Mouse (Mus musculus) hindbrain, embryonic 11.5 days (tissue): Measurements from ENCODE around the gene Ttc30b. TPM values are rescaled to one million over a fixed set of nuclear protein-coding genes. Genes with fewer than 3 reads are reported as not detected.
"Not testable (repeated sequence)": the region's sequence is repeated elsewhere in the genome, so short reads cannot be mapped to it uniquely, and the experiment has no call there.

Experiments used
- ATAC-seq: fragments of 200-750 bp; cut with Nextera tagmentation; 2 replicates; pipeline ENCODE4 v1.8.0; 2017; ENCODE audit warnings: mild to moderate bottlenecking, moderate TSS enrichment, moderate library complexity; ENCODE audit not compliant: low FRiP score
- DNase-seq: peaks from one replicate; pipeline ENCODE4 v3.0.0-alpha.2; 2015; ENCODE audit warnings: low spot score
- H3K27ac ChIP-seq: fragments of 300-500 bp; sonication (generic); 2 replicates; pipeline ENCODE4 v1.5.1; 2014; ENCODE audit warnings: mild to moderate bottlenecking, low read depth, low read length
- H3K27me3 ChIP-seq: fragments of 300-500 bp; sonication (generic); 2 replicates; pipeline ENCODE4 v1.6.1; 2014; ENCODE audit warnings: mild to moderate bottlenecking, low read length, moderate library complexity, mixed read lengths; ENCODE audit not compliant: control insufficient read depth, insufficient read depth
- H3K36me3 ChIP-seq: fragments of 300-500 bp; sonication (generic); 2 replicates; pipeline ENCODE4 v1.6.1; 2014; ENCODE audit warnings: mild to moderate bottlenecking, low read length, moderate library complexity, mixed read lengths; ENCODE audit not compliant: control insufficient read depth, insufficient read depth
- H3K4me1 ChIP-seq: fragments of 300-500 bp; sonication (generic); replicated peaks from 2 replicates; pipeline ENCODE4 v1.6.1; 2014; ENCODE audit warnings: low read length, mixed read lengths; ENCODE audit not compliant: control insufficient read depth, insufficient read depth
- H3K4me2 ChIP-seq: fragments of 300-500 bp; sonication (generic); replicated peaks from 2 replicates; pipeline ENCODE4 v1.6.1; 2014; ENCODE audit warnings: mild to moderate bottlenecking, low read depth, low read length
- H3K4me3 ChIP-seq: fragments of 300-500 bp; sonication (generic); 2 replicates; pipeline ENCODE4 v1.5.1; 2014; ENCODE audit warnings: low read depth, low read length
- H3K9ac ChIP-seq: fragments of 300-500 bp; sonication (generic); 2 replicates; pipeline ENCODE4 v1.6.1; 2014; ENCODE audit warnings: low read depth, low read length
- H3K9me3 ChIP-seq: fragments of 300-500 bp; sonication (generic); 2 replicates; pipeline ENCODE4 v1.6.1; 2016; ENCODE audit warnings: low read length; ENCODE audit not compliant: control insufficient read depth
- WGBS: fragments of 180-500 bp; shearing (Covaris S2); extraction: QIAGEN DNeasy Blood & Tissue Kit; methylation state at CpG from one replicate; pipeline ENCODE4 v1.1.7; 2014; 5-methylcytosine and 5-hydroxymethylcytosine counted together
- polyA plus RNA-seq: library from polyadenylated mRNA; unstranded; fragments of >200 nt; fragmentation: Nextera tagmentation; extraction: Ambion mirVana; gene quantifications from 2 replicates; pipeline ENCODE4 v1.2.1, GENCODE M21; 2014

Gene Ttc30b
- polyA plus RNA-seq, 1 experiment from 2014 or later: 10.6 TPM

- 15% methylated on average over 15 of the region's 15 CpGs for WGBS
- Histone ChIP-seq H3K27me3 (no peaks in the 10 kb centered on the region; the same call in 1 of the 2 replicates), H3K4me3 (no peak overlapping the region), H3K9ac (no peak overlapping the region), H3K27ac (no peak overlapping the region), H3K36me3 (no peaks in the 10 kb centered on the region), H3K4me2 (peak overlapping the region; percentile 17), H3K4me1 (peaks cover 3% of the 10 kb centered on the region; the same call in 1 of the 2 replicates), H3K9me3 (no peaks in the 10 kb centered on the region)
- ATAC-seq (peak; percentile 43; the same call in 1 of the 2 replicates), DNase-seq (peak; percentile 60)
Measured at GRCm38 (mm10) chr2:75959850-75960365, 21.5 kb upstream of the Ttc30b start.

- no peaks in the 10 kb centered on the region; the same call in 1 of the 2 replicates for H3K27me3 ChIP-seq
- H3K9me3 ChIP-seq: no peaks in the 10 kb centered on the region
- 44% methylated on average over 18 of the region's 18 CpGs for WGBS
- H3K4me1 ChIP-seq: peaks cover 3% of the 10 kb centered on the region; the same call in 1 of the 2 replicates
- H3K4me2 ChIP-seq: peak overlapping the region; percentile 17; the same call in 1 of the 2 replicates
- H3K9ac ChIP-seq: no peak overlapping the region
- no peaks in the 10 kb centered on the region for H3K36me3 ChIP-seq
- H3K4me3 ChIP-seq: no peak overlapping the region
- no peak for ATAC-seq
- DNase-seq: peak; percentile 38
- H3K27ac ChIP-seq: no peak overlapping the region
Measured at GRCm38 (mm10) chr2:75959183-75959849, 20.9 kb upstream of the Ttc30b start.

- no peak overlapping the region for H3K4me2 ChIP-seq
- no peaks in the 10 kb centered on the region for H3K9me3 ChIP-seq
- no peak for ATAC-seq
- no peak overlapping the region for H3K27ac ChIP-seq
- no peaks in the 10 kb centered on the region for H3K27me3 ChIP-seq
- H3K4me1 ChIP-seq: peaks cover 3% of the 10 kb centered on the region; the same call in 1 of the 2 replicates
- no peaks in the 10 kb centered on the region for H3K36me3 ChIP-seq
- H3K4me3 ChIP-seq: no peak overlapping the region
- H3K9ac ChIP-seq: no peak overlapping the region
- 57% methylated on average over 14 of the region's 14 CpGs for WGBS
- no peak for DNase-seq
Measured at GRCm38 (mm10) chr2:75955709-75956108, 17.3 kb upstream of the Ttc30b start.

GRCm38 (mm10) chr2:75953320-75953719 is 14.9 kb upstream of the Ttc30b start:
- Histone ChIP-seq H3K27ac (no peak overlapping the region), H3K4me2 (no peak overlapping the region), H3K4me1 (no peaks in the 10 kb centered on the region), H3K9me3 (no peaks in the 10 kb centered on the region), H3K4me3 (no peak overlapping the region), H3K27me3 (no peaks in the 10 kb centered on the region), H3K9ac (no peak overlapping the region), H3K36me3 (no peaks in the 10 kb centered on the region)
- no peak for ATAC-seq
- no peak for DNase-seq
- 91% methylated on average over 5 of the region's 5 CpGs for WGBS

- ATAC-seq (no peak), DNase-seq (no peak)
- no peak overlapping the region for H3K4me3 ChIP-seq
- H3K36me3 ChIP-seq: no peaks in the 10 kb centered on the region
- no peaks in the 10 kb centered on the region for H3K9me3 ChIP-seq
- H3K27me3 ChIP-seq: no peaks in the 10 kb centered on the region
- H3K9ac ChIP-seq: no peak overlapping the region
- no peak overlapping the region for H3K27ac ChIP-seq
- no peak overlapping the region for H3K4me2 ChIP-seq
- WGBS: 86% methylated on average over 8 of the region's 8 CpGs
- no peaks in the 10 kb centered on the region for H3K4me1 ChIP-seq
Measured at GRCm38 (mm10) chr2:75950685-75951084, 12.3 kb upstream of the Ttc30b start.

GRCm38 (mm10) chr2:75937520-75938116 is 767 bp downstream of the Ttc30b start:
- ATAC-seq: peak; percentile 70
- not testable (repeated sequence) for H3K27me3 ChIP-seq, H3K9me3 ChIP-seq, H3K36me3 ChIP-seq, H3K27ac ChIP-seq, DNase-seq, H3K4me1 ChIP-seq, H3K9ac ChIP-seq
- 69% methylated on average over 14 of the region's 17 CpGs for WGBS
- Histone ChIP-seq H3K4me2 (peak overlapping the region; percentile 37), H3K4me3 (peak overlapping the region; percentile 54)

GRCm38 (mm10) chr2:75936685-75937084 is 1.7 kb downstream of the Ttc30b start:
- H3K4me2 ChIP-seq, H3K9me3 ChIP-seq, DNase-seq, ATAC-seq, H3K4me3 ChIP-seq, H3K4me1 ChIP-seq, H3K27ac ChIP-seq, H3K36me3 ChIP-seq, H3K9ac ChIP-seq, H3K27me3 ChIP-seq: not testable (repeated sequence)
- WGBS: 92% methylated on average over 2 of the region's 2 CpGs

GRCm38 (mm10) chr2:75933541-75933940 is 4.8 kb downstream of the Ttc30b start:
- WGBS: 54% methylated on average over 7 of the region's 7 CpGs
- ATAC-seq: no peak
- Histone ChIP-seq H3K27me3 (no peaks in the 10 kb centered on the region), H3K4me3 (no peak overlapping the region), H3K9me3 (no peaks in the 10 kb centered on the region), H3K4me2 (no peak overlapping the region), H3K27ac (no peak overlapping the region), H3K4me1 (no peaks in the 10 kb centered on the region), H3K9ac (no peak overlapping the region), H3K36me3 (no peaks in the 10 kb centered on the region)
- no peak for DNase-seq

- Histone ChIP-seq H3K36me3 (no peaks in the 10 kb centered on the region), H3K9me3 (no peaks in the 10 kb centered on the region), H3K9ac (no peak overlapping the region), H3K27ac (no peak overlapping the region), H3K4me2 (no peak overlapping the region), H3K27me3 (no peaks in the 10 kb centered on the region), H3K4me1 (no peaks in the 10 kb centered on the region), H3K4me3 (no peak overlapping the region)
- whole genome bisulfite sequencing: 94% methylated on average over 2 of the region's 2 CpGs
- ATAC-seq: no peak
- DNase-seq: no peak
Measured at GRCm38 (mm10) chr2:75930941-75931340, 7.4 kb downstream of the Ttc30b start.
